Mouse (Mus musculus) limb, embryonic 12.5 days (tissue): ENCODE measurements around the gene Sox4. TPM values are rescaled to one million over a fixed set of nuclear protein-coding genes. Genes with fewer than 3 reads are reported as not detected.

Source experiments
- ATAC-seq: fragments of 200-750 bp; cut with Nextera tagmentation; 2 replicates; pipeline ENCODE4 v1.8.0; 2017; ENCODE audit warnings: low read depth, moderate TSS enrichment; ENCODE audit not compliant: insufficient number of reproducible peaks, insufficient read depth, low FRiP score, low TSS enrichment
- H3K27ac ChIP-seq: fragments of 300-500 bp; sonication (generic); 2 replicates; pipeline ENCODE4 v1.5.1; 2016; ENCODE audit warnings: mild to moderate bottlenecking, moderate library complexity
- H3K27me3 ChIP-seq: fragments of 300-500 bp; sonication (generic); 2 replicates; pipeline ENCODE4 v1.6.1; 2016; ENCODE audit warnings: mild to moderate bottlenecking, moderate library complexity
- H3K36me3 ChIP-seq: fragments of 300-500 bp; sonication (generic); 2 replicates; pipeline ENCODE4 v1.6.1; 2016; ENCODE audit warnings: mild to moderate bottlenecking, moderate library complexity
- H3K4me1 ChIP-seq: fragments of 300-500 bp; sonication (generic); replicated peaks from 2 replicates; pipeline ENCODE4 v1.6.1; 2016
- H3K4me2 ChIP-seq: fragments of 300-500 bp; sonication (generic); 2 replicates; pipeline ENCODE4 v1.6.1; 2016; ENCODE audit warnings: mild to moderate bottlenecking, moderate library complexity
- H3K4me3 ChIP-seq: fragments of 300-500 bp; sonication (generic); replicated peaks from 2 replicates; pipeline ENCODE4 v1.5.1; 2016; ENCODE audit warnings: mild to moderate bottlenecking
- H3K9ac ChIP-seq: fragments of 300-500 bp; sonication (generic); replicated peaks from 2 replicates; pipeline ENCODE4 v1.6.1; 2016; ENCODE audit warnings: mild to moderate bottlenecking, moderate library complexity
- H3K9me3 ChIP-seq: fragments of 300-500 bp; sonication (generic); 2 replicates; pipeline ENCODE4 v1.6.1; 2016; ENCODE audit warnings: mild to moderate bottlenecking, moderate library complexity
- WGBS: fragments of 180-500 bp; shearing (Covaris S2); methylation state at CpG from one replicate; pipeline ENCODE4 v1.1.7; 2016; 5-methylcytosine and 5-hydroxymethylcytosine counted together
- polyA plus RNA-seq: library from polyadenylated mRNA; unstranded; fragments of >200 nt; fragmentation: Nextera tagmentation; extraction: Ambion mirVana; gene quantifications from 2 replicates; pipeline ENCODE4 v1.2.1, GENCODE M21; 2016

Sox4 gene
- polyA plus RNA-seq, 1 experiment from 2014 or later: 131 TPM

DNA sequence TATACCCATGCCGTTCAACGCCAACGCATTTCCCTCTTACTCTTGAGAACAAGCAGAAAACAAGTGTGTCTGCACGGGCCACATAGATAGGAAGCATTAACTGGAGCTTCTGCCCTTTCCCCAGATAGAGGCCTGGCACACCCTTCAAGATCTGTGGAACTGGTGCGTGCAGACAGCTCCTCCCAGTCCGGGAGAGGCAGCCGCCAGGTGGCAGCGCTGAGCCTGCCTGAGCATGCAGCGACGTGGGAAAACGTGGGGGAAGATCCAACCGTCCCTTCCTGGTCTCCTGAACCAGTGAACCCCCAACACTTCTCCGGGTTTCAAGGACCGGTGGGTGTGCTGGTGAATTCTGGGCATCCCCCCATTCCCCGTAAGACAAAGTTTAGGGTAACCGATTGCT is 4.3 kb upstream of the Sox4 start:
- H3K4me1 ChIP-seq: peaks cover 14% of the 10 kb centered on the region
- peak; percentile 21; the same call in 1 of the 2 replicates for ATAC-seq
- H3K36me3 ChIP-seq: no peaks in the 10 kb centered on the region
- 4% methylated on average over 16 of the region's 16 CpGs for WGBS
- peak overlapping the region; percentile 92 for H3K27ac ChIP-seq
- H3K4me2 ChIP-seq: peak overlapping the region; percentile 83
- no peaks in the 10 kb centered on the region for H3K9me3 ChIP-seq
- H3K27me3 ChIP-seq: no peaks in the 10 kb centered on the region
- peak overlapping the region; percentile 50 for H3K4me3 ChIP-seq
- H3K9ac ChIP-seq: peak overlapping the region; percentile 76

DNA sequence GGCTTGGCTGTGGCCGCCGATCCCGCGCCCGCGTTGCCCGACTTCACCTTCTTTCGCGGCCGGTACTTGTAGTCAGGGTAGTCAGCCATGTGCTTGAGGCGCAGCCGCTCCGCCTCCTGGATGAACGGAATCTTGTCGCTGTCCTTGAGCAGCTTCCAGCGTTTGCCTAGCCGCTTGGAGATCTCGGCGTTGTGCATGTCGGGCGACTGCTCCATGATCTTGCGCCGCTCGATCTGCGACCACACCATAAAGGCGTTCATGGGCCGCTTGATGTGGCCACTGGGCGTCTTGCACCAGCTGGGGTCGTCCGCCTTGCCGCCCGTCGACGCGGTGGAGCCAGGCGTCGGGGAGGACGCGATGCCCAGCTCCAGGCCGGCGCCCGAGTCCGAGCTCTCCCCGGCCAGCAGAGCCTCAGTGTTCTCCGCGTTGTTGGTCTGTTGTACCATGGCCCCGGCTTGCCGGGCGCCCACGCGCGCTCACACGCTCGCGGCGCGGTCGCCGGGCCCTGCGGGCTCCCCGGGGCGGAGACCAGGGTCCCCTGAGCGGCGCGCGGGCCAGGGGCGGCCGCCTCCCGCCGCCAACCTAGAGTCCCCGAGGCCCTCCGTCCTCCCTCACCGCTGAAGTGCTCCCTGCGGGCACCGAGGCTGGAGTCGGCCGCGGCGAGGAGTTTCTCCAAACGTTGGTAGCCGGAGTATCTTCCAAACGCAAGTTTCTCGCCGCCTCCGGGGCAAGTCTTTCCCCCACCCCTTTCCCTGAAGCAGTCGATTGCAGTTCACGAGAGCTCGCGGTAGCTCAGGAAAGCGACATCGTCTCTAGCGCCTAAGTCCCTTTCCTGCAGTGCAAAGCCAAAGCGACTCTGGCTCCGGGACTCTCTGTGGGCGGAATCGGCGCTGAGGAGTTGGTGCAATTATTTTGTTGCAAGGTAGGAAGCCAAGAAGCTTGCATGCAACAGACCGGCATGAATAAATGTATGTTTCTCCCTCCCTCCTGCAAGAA is 639 bp downstream of the Sox4 start:
- H3K9ac ChIP-seq: peak overlapping the region; percentile 100
- under 1% methylated on average over 98 of the region's 98 CpGs for WGBS
- peaks cover 18% of the 10 kb centered on the region for H3K4me1 ChIP-seq
- peak overlapping the region; percentile 99 for H3K4me3 ChIP-seq
- H3K4me2 ChIP-seq: peak overlapping the region; percentile 44
- no peaks in the 10 kb centered on the region for H3K9me3 ChIP-seq
- peaks cover 17% of the 10 kb centered on the region; the same call in 1 of the 2 replicates for H3K36me3 ChIP-seq
- H3K27ac ChIP-seq: peak overlapping the region; percentile 100
- peak; percentile 23; the same call in 1 of the 2 replicates for ATAC-seq
- H3K27me3 ChIP-seq: no peaks in the 10 kb centered on the region

DNA sequence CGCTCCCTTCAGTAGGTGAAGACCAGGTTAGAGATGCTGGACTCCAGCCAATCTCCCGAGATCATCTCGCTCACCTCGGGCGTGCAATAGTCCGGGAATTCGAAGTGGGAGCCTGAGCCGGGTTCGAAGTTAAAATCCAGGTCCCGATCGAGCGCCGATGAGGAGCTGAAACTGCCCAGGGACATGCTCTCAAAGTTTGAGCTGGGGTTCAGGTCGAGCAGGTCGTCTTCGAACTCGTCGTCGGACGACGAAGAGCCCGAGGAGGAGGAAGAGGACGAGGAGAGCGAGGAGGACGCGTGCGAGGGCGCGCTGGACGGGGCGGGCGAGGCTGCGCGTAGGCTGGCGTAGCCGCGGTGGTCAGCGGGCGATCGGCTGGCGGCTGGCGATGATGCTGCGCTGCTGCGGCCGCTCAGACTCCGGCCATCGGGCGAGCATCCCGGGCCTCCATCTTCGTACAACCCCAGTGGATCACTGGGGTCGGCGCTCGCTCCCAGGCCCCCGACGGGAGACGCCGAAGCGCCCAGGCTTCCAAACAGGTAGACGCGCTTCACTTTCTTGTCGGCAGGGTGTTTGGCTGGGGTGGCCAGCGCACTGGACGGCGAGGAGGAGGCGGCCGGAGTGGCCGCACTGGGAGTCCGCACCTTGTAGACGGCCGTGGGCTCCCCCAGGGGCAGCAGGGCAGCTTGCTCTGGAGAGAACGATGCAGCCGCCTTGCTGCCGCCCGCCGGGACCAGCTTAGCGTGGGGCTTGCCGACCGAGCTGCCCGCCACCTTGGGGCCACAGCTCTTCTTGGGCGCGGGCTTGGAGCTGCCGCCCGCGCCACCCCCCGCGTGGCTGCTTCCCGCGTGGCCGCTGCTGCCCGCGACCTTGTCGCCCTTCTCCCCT is 1.6 kb downstream of the Sox4 start:
- under 1% methylated on average over 82 of the region's 92 CpGs for WGBS
- no peaks in the 10 kb centered on the region for H3K9me3 ChIP-seq
- H3K9ac ChIP-seq: peak overlapping the region; percentile 100
- H3K4me3 ChIP-seq: peak overlapping the region; percentile 99
- H3K27ac ChIP-seq: peak overlapping the region; percentile 100
- H3K36me3 ChIP-seq: peaks cover 17% of the 10 kb centered on the region; the same call in 1 of the 2 replicates
- H3K4me2 ChIP-seq: peak overlapping the region; percentile 44
- ATAC-seq: no peak
- H3K4me1 ChIP-seq: peaks cover 17% of the 10 kb centered on the region
- no peaks in the 10 kb centered on the region for H3K27me3 ChIP-seq

- H3K36me3 ChIP-seq: peaks cover 17% of the 10 kb centered on the region; the same call in 1 of the 2 replicates
- peak overlapping the region; percentile 100 for H3K27ac ChIP-seq
- H3K9ac ChIP-seq: peak overlapping the region; percentile 100
- H3K9me3 ChIP-seq: no peaks in the 10 kb centered on the region
- no peaks in the 10 kb centered on the region for H3K27me3 ChIP-seq
- H3K4me3 ChIP-seq: peak overlapping the region; percentile 99
- H3K4me1 ChIP-seq: peaks cover 17% of the 10 kb centered on the region
- peak overlapping the region; percentile 44 for H3K4me2 ChIP-seq
- WGBS: under 1% methylated on average over 32 of the region's 32 CpGs
- no peak for ATAC-seq
Observed at GRCm38 (mm10) chr13:28950623-28951491, 2.7 kb downstream of the Sox4 start.

- Histone ChIP-seq H3K4me1 (peaks cover 17% of the 10 kb centered on the region), H3K36me3 (peaks cover 19% of the 10 kb centered on the region; the same call in 1 of the 2 replicates), H3K9ac (peak overlapping the region; percentile 100), H3K4me3 (peak overlapping the region; percentile 99), H3K9me3 (peaks cover 5% of the 10 kb centered on the region; the same call in 1 of the 2 replicates), H3K27ac (peak overlapping the region; percentile 100), H3K27me3 (no peaks in the 10 kb centered on the region), H3K4me2 (peak overlapping the region; percentile 44)
- ATAC-seq: no peak
- WGBS: under 1% methylated on average over 9 of the region's 9 CpGs
Observed at GRCm38 (mm10) chr13:28950266-28950622, 3.3 kb downstream of the Sox4 start.

DNA sequence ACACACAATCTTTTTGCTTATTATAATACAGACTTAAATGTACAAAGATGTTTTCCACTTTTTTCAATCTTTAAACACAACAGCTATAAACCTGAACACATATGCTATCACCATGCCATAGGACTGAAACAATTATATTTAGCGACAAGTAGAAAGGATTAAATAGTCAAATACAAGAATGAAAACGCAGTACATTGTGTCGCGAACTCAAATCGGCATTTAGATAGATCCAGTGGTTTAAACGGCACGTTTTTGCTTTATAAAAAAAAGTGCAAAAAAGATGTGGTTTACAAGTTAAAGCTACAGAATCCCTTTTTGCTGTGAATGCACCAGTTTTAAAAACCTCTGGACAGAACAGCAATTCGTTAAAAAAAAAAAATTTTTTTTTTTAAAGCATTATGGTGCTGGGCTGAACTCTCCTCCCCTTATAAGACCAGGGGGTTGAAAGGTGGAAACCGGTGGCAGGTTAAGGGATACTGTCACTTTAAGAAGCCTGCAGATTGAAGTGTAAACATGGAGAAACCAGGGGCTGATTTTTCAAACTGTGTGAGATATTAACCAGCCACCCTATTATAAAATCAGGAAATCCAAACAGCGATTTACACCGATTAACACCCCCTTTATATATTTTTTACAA is 4.1 kb downstream of the Sox4 start:
- Histone ChIP-seq H3K4me1 (peaks cover 11% of the 10 kb centered on the region), H3K4me2 (peak overlapping the region; percentile 66), H3K9me3 (peaks cover 6% of the 10 kb centered on the region; the same call in 1 of the 2 replicates), H3K4me3 (peak overlapping the region; percentile 43), H3K27me3 (no peaks in the 10 kb centered on the region), H3K27ac (peak overlapping the region; percentile 62), H3K9ac (peak overlapping the region; percentile 40; the same call in 1 of the 2 replicates), H3K36me3 (peaks cover 20% of the 10 kb centered on the region; the same call in 1 of the 2 replicates)
- 7% methylated on average over 11 of the region's 11 CpGs for whole genome bisulfite sequencing
- no peak for ATAC-seq

DNA sequence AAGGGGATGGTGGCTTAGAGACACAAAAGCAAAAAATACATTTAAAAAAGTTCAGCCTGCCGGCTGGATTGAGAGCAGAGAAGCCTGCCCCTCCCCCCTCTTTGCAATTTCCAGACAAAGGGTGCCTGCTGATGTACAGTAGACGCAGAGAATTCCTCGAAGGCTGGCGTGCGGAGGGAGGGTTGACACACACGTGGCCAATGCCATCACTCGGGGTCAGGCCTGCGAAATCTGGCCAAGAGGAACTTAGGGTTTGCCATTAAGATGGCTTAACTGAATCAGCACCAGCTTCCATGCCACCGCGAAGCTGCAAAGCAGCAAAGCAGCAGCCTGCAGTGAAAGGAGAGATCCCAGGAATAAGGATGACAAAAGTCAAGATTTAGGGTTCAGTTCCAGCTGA is 5.0 kb downstream of the Sox4 start:
- ATAC-seq: no peak
- WGBS: 3% methylated on average over 10 of the region's 10 CpGs
- Histone ChIP-seq H3K36me3 (peaks cover 20% of the 10 kb centered on the region; the same call in 1 of the 2 replicates), H3K27ac (peak overlapping the region; percentile 67; the same call in 1 of the 2 replicates), H3K9me3 (peaks cover 6% of the 10 kb centered on the region; the same call in 1 of the 2 replicates), H3K4me3 (peak overlapping the region; percentile 43), H3K9ac (peak overlapping the region; percentile 58), H3K27me3 (no peaks in the 10 kb centered on the region), H3K4me2 (peak overlapping the region; percentile 66), H3K4me1 (peaks cover 11% of the 10 kb centered on the region)

GRCm38 (mm10) chr13:28947740-28948441 is 5.6 kb downstream of the Sox4 start:
- Histone ChIP-seq H3K27me3 (no peaks in the 10 kb centered on the region), H3K4me2 (peak overlapping the region; percentile 66), H3K9me3 (peaks cover 6% of the 10 kb centered on the region; the same call in 1 of the 2 replicates), H3K9ac (peak overlapping the region; percentile 58), H3K27ac (peak overlapping the region; percentile 67; the same call in 1 of the 2 replicates), H3K4me3 (peak overlapping the region; percentile 43), H3K36me3 (peaks cover 20% of the 10 kb centered on the region; the same call in 1 of the 2 replicates), H3K4me1 (peaks cover 11% of the 10 kb centered on the region)
- no peak for ATAC-seq
- 19% methylated on average over 7 of the region's 7 CpGs for WGBS

GRCm38 (mm10) chr13:28946565-28947135 is 6.9 kb downstream of the Sox4 start:
- Histone ChIP-seq H3K9me3 (peaks cover 6% of the 10 kb centered on the region; the same call in 1 of the 2 replicates), H3K4me1 (peaks cover 16% of the 10 kb centered on the region), H3K36me3 (peaks cover 13% of the 10 kb centered on the region; the same call in 1 of the 2 replicates), H3K27ac (peak overlapping the region; percentile 53; the same call in 1 of the 2 replicates), H3K27me3 (no peaks in the 10 kb centered on the region), H3K4me2 (no peak overlapping the region), H3K4me3 (no peak overlapping the region), H3K9ac (no peak overlapping the region)
- WGBS: 45% methylated on average over 8 of the region's 8 CpGs
- no peak for ATAC-seq
